Comparison of ENCODE assay signal across 17 mouse cellular contexts in genomic region chr15:98162561-98162960, GRCm38 (mm10). TPM values are rescaled to one million over a fixed set of nuclear protein-coding genes. Genes with fewer than 3 reads are reported as not detected.
"Had no signal": no experiment of that assay in that cellular context is flagged by ENCODE, and none has a peak within 500 bp of the region (broad histone marks: within the 10 kb centered on the region; RNA-seq: fewer than 3 reads in every experiment).

No protein-coding gene starts in this region.

- H3K27me3 ChIP-seq: neural tube, embryonic 15.5 days had no signal

- H3K9me3 ChIP-seq: limb, embryonic 12.5 days; liver, embryonic 13.5 days; lung, embryonic 15.5 days; midbrain, embryonic 10.5 days; neural tube, embryonic 15.5 days had no signal

- H3K36me3 ChIP-seq: limb, embryonic 12.5 days; liver, embryonic 13.5 days; lung, embryonic 15.5 days; midbrain, embryonic 10.5 days; neural tube, embryonic 15.5 days had no signal

- H3K9ac ChIP-seq: limb, embryonic 12.5 days; liver, embryonic 13.5 days; liver, postnatal 0 days; lung, embryonic 15.5 days; neural tube, embryonic 15.5 days had no signal

- H3K4me2 ChIP-seq: limb, embryonic 12.5 days; liver, embryonic 13.5 days; lung, embryonic 15.5 days; neural tube, embryonic 15.5 days had no signal

- DNase-seq: kidney, postnatal 25 days; liver; liver, embryonic 13.5 days; liver, postnatal 0 days; lung, postnatal 14 days; midbrain, embryonic 14.5 days; right cerebral cortex, adult 18-20 months; thymus, postnatal 4 days had no signal

- H3K27ac ChIP-seq: limb, embryonic 12.5 days; liver, embryonic 13.5 days; lung, embryonic 15.5 days; midbrain, embryonic 10.5 days; neural tube, embryonic 15.5 days; stomach, postnatal 0 days had no signal

- H3K4me3 ChIP-seq: limb, embryonic 12.5 days; liver, embryonic 13.5 days; lung, embryonic 15.5 days; midbrain, embryonic 10.5 days; myocyte; neural tube, embryonic 15.5 days had no signal

- ATAC-seq: liver, postnatal 0 days had no signal

RNA-seq across cellular contexts. Expression of gene Ccdc184, which starts 4.4 kb away (rescaled TPM):
- total RNA-seq: megakaryocyte progenitor cell, adult 5-6 weeks had no signal
- polyA plus RNA-seq: liver, postnatal 0 days had no signal

RNA-seq across cellular contexts. Expression of gene Olfr288, which starts 32.8 kb away (rescaled TPM):
- total RNA-seq: layer of hippocampus, postnatal 10 days; megakaryocyte progenitor cell, adult 5-6 weeks had no signal
- polyA plus RNA-seq: limb, embryonic 12.5 days; liver, embryonic 13.5 days; liver, postnatal 0 days; lung, embryonic 15.5 days; midbrain, embryonic 10.5 days; midbrain, embryonic 14.5 days; myocyte; neural tube, embryonic 11.5 days; neural tube, embryonic 15.5 days; stomach, postnatal 0 days had no signal

RNA-seq across cellular contexts. Expression of gene Gm44579, which starts 58.2 kb away (rescaled TPM):
- total RNA-seq: megakaryocyte progenitor cell, adult 5-6 weeks had no signal
- polyA plus RNA-seq: limb, embryonic 12.5 days; liver, embryonic 13.5 days; liver, postnatal 0 days; lung, embryonic 15.5 days; midbrain, embryonic 10.5 days; midbrain, embryonic 14.5 days; myocyte; neural tube, embryonic 11.5 days; stomach, postnatal 0 days had no signal

RNA-seq across cellular contexts. Expression of gene Olfr287, which starts 58.3 kb away (rescaled TPM):
- polyA plus RNA-seq: limb, embryonic 12.5 days; liver, embryonic 13.5 days; liver, postnatal 0 days; lung, embryonic 15.5 days; midbrain, embryonic 10.5 days; myocyte; neural tube, embryonic 11.5 days; stomach, postnatal 0 days had no signal
